Mouse (Mus musculus): ENCODE measurements at regions not wholly inside any gene's neighbourhood (a gene's known extent, or its start where the extent isn't known, plus 50 kb on each side); places are given as distances from the start of the nearest gene placed in this dataset.
A peak's percentile ranks its signal among the peaks of the same experiment; 100 is the strongest.

DNA sequence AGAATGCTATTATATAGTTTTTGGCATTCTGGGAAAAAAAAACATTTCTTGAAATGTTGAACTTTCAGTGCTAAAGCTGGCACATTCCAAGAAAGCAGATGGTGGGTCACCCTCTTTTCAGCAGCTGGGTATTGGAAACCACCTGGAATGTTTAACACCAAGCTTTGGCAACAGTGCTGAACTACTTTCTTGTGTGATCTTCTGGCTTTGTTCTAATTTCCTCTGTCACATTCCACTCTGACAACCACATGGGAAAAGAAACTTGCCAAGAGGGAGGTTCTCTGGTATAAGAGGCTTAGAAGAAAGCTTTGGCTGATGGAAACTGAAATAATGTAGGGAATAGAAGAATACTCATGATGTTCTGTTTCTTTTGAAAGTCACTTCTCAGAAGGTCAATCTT lies 920.4 kb upstream of the Tenm4 start:
- DNase-seq: no peak

GRCm38 (mm10) chr7:95253862-95254545 lies 917.0 kb upstream of the Tenm4 start:
- DNase-seq: no peak

DNA sequence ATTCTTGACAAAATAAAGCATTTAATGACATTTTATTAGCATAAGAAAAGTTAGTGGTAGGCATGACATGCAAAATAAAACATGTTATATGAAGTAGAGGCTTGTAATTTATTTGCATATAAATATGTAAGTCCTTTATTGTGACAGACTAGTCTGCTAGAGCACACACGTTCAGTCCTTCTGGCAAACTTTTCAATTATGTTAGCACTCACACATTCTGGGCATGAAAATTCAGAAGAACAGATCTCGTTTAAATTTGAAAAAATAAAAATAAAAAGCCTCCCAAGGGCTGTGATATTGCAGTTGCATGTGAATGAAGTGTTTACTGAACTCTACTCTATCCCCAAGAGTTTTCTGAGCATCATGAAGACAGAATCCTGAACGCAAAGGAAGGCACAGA lies 916.1 kb upstream of the Tenm4 start:
- no peak for DNase-seq

- DNase-seq: no peak
Observed at GRCm38 (mm10) chr7:95255699-95256098, 915.3 kb upstream of the Tenm4 start.

DNA sequence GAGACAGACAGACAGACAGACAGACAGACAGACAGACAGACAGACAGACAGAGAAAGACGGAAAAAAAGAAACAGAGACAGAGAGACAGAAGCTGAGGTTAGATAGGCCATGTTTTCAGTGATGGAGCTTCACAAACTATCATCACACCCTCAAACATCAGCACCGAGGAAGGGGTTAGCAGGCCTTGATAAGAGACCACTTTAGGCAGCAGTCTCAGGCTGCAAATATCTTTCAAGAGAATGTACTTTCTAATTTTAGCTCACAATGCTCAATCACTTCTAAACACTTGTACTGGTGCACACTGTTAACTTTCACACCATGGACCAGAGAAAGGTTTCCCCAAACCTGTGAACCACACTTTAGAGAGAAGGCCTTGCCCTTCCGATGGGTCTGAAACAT lies 908.1 kb upstream of the Tenm4 start:
- no peak for DNase-seq

DNA sequence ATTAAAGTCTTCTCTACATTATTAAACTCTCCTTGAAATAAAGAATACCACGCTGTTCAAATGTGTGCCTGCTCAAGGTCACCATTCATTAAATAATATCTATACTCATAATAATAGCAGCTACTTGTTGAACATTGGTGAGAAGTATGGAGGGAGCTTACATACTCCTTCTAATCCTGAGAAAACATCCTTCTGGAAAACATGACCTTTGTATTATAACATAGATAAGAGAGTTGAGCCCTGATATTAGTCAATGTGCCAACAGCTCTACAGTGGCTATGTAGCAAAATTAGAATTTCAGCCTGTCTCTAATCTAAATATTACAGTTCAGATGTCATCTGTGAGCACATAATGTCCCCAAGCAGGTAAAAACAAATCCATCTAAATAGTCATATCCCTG lies 893.8 kb upstream of the Tenm4 start:
- no peak for DNase-seq

GRCm38 (mm10) chr7:95313667-95314066 lies 857.4 kb upstream of the Tenm4 start:
- DNase-seq: no peak

- DNase-seq: no peak
Observed at GRCm38 (mm10) chr7:95323084-95323483, 848.0 kb upstream of the Tenm4 start.

- DNase-seq: no peak
Observed at GRCm38 (mm10) chr7:95324939-95325338, 846.1 kb upstream of the Tenm4 start.

DNA sequence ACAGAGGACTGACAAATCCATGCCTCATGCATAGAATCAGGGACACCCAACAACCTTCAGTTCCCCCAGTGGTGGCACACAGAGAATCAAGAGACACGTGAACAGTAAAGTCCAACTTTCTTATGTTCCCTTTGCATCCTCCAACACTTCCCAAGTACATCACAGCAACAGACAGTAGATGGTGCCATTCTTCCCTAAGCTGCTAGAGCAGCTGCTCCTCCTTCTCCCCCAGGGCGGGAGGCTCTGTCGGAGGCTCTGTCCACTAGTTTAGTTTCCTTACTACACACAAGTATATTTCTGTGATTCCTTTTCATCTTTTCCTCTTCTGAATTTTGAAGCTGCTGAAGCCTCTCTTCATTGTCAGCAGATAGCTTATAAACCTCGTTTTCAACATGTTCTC lies 839.0 kb upstream of the Tenm4 start:
- peak; percentile 6 for DNase-seq

- no peak for DNase-seq
Observed at GRCm38 (mm10) chr7:95350185-95350803, 820.8 kb upstream of the Tenm4 start.

- DNase-seq: no peak
Observed at GRCm38 (mm10) chr7:95350804-95351199, 820.2 kb upstream of the Tenm4 start.

DNA sequence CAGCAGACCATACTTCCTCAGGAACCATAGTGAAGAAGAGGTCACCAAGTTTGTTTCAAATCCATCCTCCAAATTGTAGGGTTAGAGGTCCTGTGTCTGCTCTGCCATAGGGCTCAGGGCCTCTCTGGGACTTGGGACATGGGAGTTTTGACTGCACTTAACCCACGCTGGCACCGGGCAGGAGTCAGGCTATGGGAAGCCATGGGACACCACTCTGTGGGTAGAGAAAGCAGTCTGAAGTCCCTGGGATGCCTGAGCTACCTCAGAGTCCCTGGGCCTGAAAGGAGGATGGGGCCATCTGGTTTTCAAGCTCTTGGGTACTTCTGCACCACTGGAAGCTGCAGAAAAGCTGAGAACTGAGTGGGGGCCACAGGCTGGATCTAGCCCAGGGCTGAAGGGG lies 819.7 kb upstream of the Tenm4 start:
- DNase-seq: no peak

GRCm38 (mm10) chr7:95352133-95352532 lies 818.9 kb upstream of the Tenm4 start:
- no peak for DNase-seq

DNA sequence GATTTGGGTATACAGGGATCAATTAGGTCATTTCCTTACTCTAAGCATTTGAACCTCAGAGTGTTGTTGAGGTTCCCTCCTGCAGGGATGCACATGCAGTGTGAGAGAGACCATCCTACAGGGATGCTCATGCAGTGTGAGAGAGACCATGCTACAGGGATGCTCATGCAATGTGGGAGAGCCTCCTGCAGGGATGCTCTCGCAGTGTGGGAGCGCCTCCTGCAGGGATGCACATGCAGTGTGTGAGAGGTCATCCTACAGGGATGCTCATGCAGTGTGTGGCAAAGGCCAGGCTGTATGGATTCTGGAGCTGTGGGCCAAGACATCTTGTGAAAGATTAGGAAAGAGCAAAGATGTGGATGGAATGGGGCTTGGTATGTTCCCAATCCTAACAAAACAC lies 816.1 kb upstream of the Tenm4 start:
- no peak for DNase-seq

DNA sequence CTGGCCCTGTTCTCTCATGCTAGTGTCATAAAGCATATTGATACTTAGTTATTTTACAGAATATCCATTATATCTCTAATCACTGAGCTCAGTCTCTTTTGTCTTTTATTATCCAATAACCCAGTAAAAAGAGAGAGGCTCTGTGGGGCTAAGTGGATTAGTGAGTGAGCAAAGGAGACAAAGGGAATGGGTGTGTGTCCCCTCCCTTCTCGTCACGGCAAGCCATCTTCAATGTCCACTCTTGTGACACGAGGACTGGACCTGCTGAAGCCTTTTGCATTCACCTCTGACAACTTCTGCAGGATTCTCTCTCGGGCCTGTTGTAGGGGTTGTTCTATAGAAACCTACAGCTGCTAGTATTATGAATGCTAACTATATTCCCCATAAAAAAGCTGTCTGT lies 812.3 kb upstream of the Tenm4 start:
- DNase-seq: no peak

DNA sequence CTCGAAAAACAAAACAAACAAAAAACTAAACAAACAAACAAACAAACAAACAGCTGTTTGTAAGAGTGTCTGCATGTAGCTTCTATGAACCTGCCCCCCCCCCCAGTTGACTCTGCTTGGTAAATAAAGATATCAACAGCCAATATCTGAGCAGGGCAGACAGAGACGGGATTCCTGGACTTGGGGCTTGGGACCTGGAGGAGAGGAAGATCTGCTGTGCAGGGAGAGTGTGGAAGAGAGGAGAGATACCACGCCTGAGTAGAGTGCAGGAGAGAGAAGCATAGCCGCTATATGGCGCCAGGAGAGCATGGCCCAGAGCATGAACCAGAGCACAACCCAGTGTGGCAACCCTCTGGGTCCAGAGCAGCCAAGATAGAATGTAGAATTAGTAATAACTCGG lies 811.9 kb upstream of the Tenm4 start:
- DNase-seq: no peak

Data from right cerebral cortex, postnatal 14 days (tissue).